Mouse (Mus musculus) lung, postnatal 10 days (tissue): Measurements from ENCODE around the gene Acad9.
"Not testable (repeated sequence)": the region's sequence is repeated elsewhere in the genome, so short reads cannot be mapped to it uniquely, and the experiment has no call there.

Experiments
- DNase-seq: peaks from one replicate; pipeline ENCODE4 v3.0.0; 2021

Acad9 gene

GRCm38 (mm10) chr3:36095371-36095770, 29.6 kb downstream of the Acad9 start:
- no peak for DNase-seq

- DNase-seq = no peak
These were observed 50.3 kb downstream of the Acad9 start for GRCm38 (mm10) chr3:36116076-36116475.

GRCm38 (mm10) chr3:36119684-36120548, 54.1 kb downstream of the Acad9 start:
- no peak for DNase-seq

GRCm38 (mm10) chr3:36126176-36126575, 60.4 kb downstream of the Acad9 start:
- not testable (repeated sequence) for DNase-seq

GRCm38 (mm10) chr3:36136152-36136551, 70.4 kb downstream of the Acad9 start:
- DNase-seq = no peak

- peak; percentile 43 for DNase-seq
These were observed 71.8 kb downstream of the Acad9 start for GRCm38 (mm10) chr3:36137560-36137959.

GRCm38 (mm10) chr3:36138171-36138660, 72.4 kb downstream of the Acad9 start:
- no peak for DNase-seq

GRCm38 (mm10) chr3:36138996-36139395, 73.2 kb downstream of the Acad9 start:
- no peak for DNase-seq
